Mouse (Mus musculus) ES-Bruce4 (cell line): ENCODE measurements at regions not wholly inside any gene's neighbourhood (a gene's known extent, or its start where the extent isn't known, plus 50 kb on each side); places are given as distances from the start of the nearest gene placed in this dataset.

Source experiments
- CTCF ChIP-seq: IDR thresholded peaks from one replicate; pipeline ENCODE4 v1.8.1; 2011; ENCODE audit warnings: low read depth, low read length
- EP300 ChIP-seq: IDR thresholded peaks from 2 replicates; pipeline ENCODE4 v1.6.1; 2011; ENCODE audit warnings: low read depth, low read length; ENCODE audit not compliant: insufficient read depth
- POLR2A ChIP-seq: IDR thresholded peaks from one replicate; pipeline ENCODE4 v1.8.1; 2011; ENCODE audit warnings: low read length; ENCODE audit not compliant: insufficient read depth

DNA sequence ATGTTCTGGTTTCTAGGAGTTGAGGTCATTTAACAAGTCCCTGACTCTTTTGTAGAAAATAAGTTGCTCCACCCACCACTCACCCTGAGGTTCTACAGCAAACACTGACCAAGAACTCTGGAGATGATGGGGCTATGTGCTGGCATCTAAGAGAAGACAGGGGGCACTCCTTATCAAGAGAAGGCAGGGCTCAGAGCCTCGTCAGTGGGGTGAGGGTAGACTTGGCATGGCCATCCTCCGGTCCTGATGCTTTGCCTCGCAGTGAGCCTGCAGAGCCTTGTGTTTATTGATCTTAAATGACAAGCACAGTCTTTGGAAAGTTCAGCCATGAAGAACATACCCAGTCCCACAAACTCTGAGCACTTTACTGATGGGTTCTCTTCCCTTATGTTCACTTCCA, 370.1 kb upstream of the 3110018I06Rik start:
- no peak for TF ChIP-seq EP300
- TF ChIP-seq POLR2A = no peak
- TF ChIP-seq CTCF = no peak
